Mouse (Mus musculus) central nervous system, embryonic 18 days (tissue): ENCODE data around the gene Serpina3g. TPM values are rescaled to one million over a fixed set of nuclear protein-coding genes. Genes with fewer than 3 reads are reported as not detected.

ENCODE experiments used
- polyA plus RNA-seq: library from polyadenylated mRNA; depleted of rRNA; stranded (reverse); fragments of >200 nt; gene quantifications from 2 replicates; pipeline ENCODE4 v1.2.3, GENCODE M21; 2012; rRNA removed

The Serpina3g gene
- polyA plus RNA-seq = 2.0 and 3.6 TPM in 2 replicates

GRCm38 (mm10) chr12:104235915-104236314 lies at the start of gene Serpina3g:
Gene Serpina3g (plus strand): TSS chr12:104236245.

GRCm38 (mm10) chr12:104214445-104214753 lies 21.6 kb upstream of the Serpina3g start, which contains the start of gene Serpina3f:
Gene Serpina3f (plus strand): TSS chr12:104214544.

DNA sequence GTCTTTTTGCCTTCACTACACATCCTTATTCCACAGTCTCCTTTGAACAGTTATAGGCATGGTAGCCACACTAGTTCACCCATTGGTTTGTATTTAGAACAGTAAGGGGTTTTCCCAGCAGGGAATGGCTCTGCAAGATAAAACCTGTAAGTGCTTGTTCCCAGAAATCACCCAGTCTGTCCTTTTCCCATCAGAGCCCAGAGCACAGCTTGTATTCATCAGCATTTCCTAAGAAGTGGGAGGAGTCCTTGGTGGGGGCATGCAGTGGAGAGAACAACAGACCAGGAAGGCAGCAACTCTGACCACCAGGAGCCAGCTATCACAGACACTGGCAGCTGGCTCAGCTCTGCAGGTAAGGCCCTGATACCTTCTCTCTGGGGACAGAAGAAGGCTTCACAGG lies 26.8 kb downstream of the Serpina3g start, which contains the start of gene Serpina3i:
Gene Serpina3i, plus strand, starts transcription at position 260 of the 400 bp plus-strand sequence.

Other genes starting within 250 kb of the Serpina3g start
- 0.04 TPM in 1 of 2 replicates, not detected in the other for gene Serpina11, start 246.3 kb upstream of the Serpina3g start, polyA plus RNA-seq
- 0.04 and 0.09 TPM in 2 replicates for gene Serpina9, start 222.5 kb upstream of the Serpina3g start, polyA plus RNA-seq
- not detected in 2 replicates for gene Serpina12, start 191.8 kb upstream of the Serpina3g start, polyA plus RNA-seq
- not detected in 2 replicates for gene Serpina5, start 135.1 kb upstream of the Serpina3g start, polyA plus RNA-seq
- not detected in 2 replicates for gene Serpina3a, start 123.5 kb upstream of the Serpina3g start, polyA plus RNA-seq
- not detected in 2 replicates for gene Serpina3b, start 108.2 kb upstream of the Serpina3g start, polyA plus RNA-seq
- gene Serpina3c, start 82.4 kb upstream of the Serpina3g start, polyA plus RNA-seq = 0.60 TPM in 1 of 2 replicates, not detected in the other
- 0.12 and 0.19 TPM in 2 replicates for gene Serpina3f, start 21.7 kb upstream of the Serpina3g start, polyA plus RNA-seq
- 0.12 and 0.47 TPM in 2 replicates for gene Serpina3i, start 26.9 kb downstream of the Serpina3g start, polyA plus RNA-seq
- not detected in 2 replicates for gene Serpina3j, start 78.3 kb downstream of the Serpina3g start, polyA plus RNA-seq
- 1.1 TPM in 1 of 2 replicates, not detected in the other for gene Serpina3k, start 102.2 kb downstream of the Serpina3g start, polyA plus RNA-seq
- 0.05 and 5.7 TPM in 2 replicates for gene Serpina3m, start 102.2 kb downstream of the Serpina3g start, polyA plus RNA-seq
- gene Serpina3n, start 170.5 kb downstream of the Serpina3g start, polyA plus RNA-seq = 3.4 and 74.3 TPM in 2 replicates
- gene Gsc, start 237.1 kb downstream of the Serpina3g start, polyA plus RNA-seq = 0.23 and 0.83 TPM in 2 replicates